Mouse (Mus musculus) spleen, postnatal 14 days (tissue): Measurements from ENCODE around the gene Cdk9.

ENCODE experiments used
- DNase-seq, 2 experiments: peaks; one replicate each; pipeline ENCODE4 v3.0.0; 2021 to 2022; ENCODE audit warnings: low spot score in 2 of 2

Gene Cdk9

GRCm38 (mm10) chr2:32708643-32709042 lies 4.2 kb downstream of the Cdk9 start:
- DNase-seq = peak; percentile 49 to 71

GRCm38 (mm10) chr2:32706971-32707370 lies 5.9 kb downstream of the Cdk9 start:
- no peak for DNase-seq

GRCm38 (mm10) chr2:32705018-32705417 lies 7.9 kb downstream of the Cdk9 start:
- no peak for DNase-seq

- DNase-seq = no peak
These were observed 8.9 kb downstream of the Cdk9 start, which contains the start of gene Fpgs for GRCm38 (mm10) chr2:32704021-32704421. Gene Fpgs, minus strand, starts transcription at chr2:32704145.

- DNase-seq = no peak
These were observed 9.8 kb downstream of the Cdk9 start for GRCm38 (mm10) chr2:32703046-32703445.

GRCm38 (mm10) chr2:32700966-32701743 lies 11.7 kb downstream of the Cdk9 start:
- DNase-seq = no peak

- DNase-seq = no peak
These were observed 13.2 kb downstream of the Cdk9 start for GRCm38 (mm10) chr2:32699680-32700079.

- no peak for DNase-seq
These were observed 18.2 kb downstream of the Cdk9 start for GRCm38 (mm10) chr2:32694691-32695090.

GRCm38 (mm10) chr2:32693823-32694411 lies 19.0 kb downstream of the Cdk9 start:
- DNase-seq = peak; percentile 79 to 89

GRCm38 (mm10) chr2:32693282-32693681 lies 19.6 kb downstream of the Cdk9 start:
- no peak for DNase-seq

GRCm38 (mm10) chr2:32692496-32692895 lies 20.4 kb downstream of the Cdk9 start:
- DNase-seq = no peak

GRCm38 (mm10) chr2:32691041-32691440 lies 21.8 kb downstream of the Cdk9 start:
- DNase-seq = no peak

GRCm38 (mm10) chr2:32689420-32689819 lies 23.5 kb downstream of the Cdk9 start:
- peak; percentile 75 to 89 for DNase-seq

- no peak for DNase-seq
These were observed 25.3 kb downstream of the Cdk9 start for GRCm38 (mm10) chr2:32687562-32687961.

GRCm38 (mm10) chr2:32686640-32687039 lies 26.2 kb downstream of the Cdk9 start:
- DNase-seq = no peak

GRCm38 (mm10) chr2:32685807-32686206 lies 27.1 kb downstream of the Cdk9 start:
- no peak for DNase-seq

- no peak for DNase-seq
These were observed 28.0 kb downstream of the Cdk9 start for GRCm38 (mm10) chr2:32684681-32685428.

GRCm38 (mm10) chr2:32683701-32684100 lies 29.2 kb downstream of the Cdk9 start:
- no peak for DNase-seq

- no peak for DNase-seq
These were observed 30.0 kb downstream of the Cdk9 start for GRCm38 (mm10) chr2:32682721-32683417.

- DNase-seq = no peak
These were observed 31.1 kb downstream of the Cdk9 start for GRCm38 (mm10) chr2:32681754-32682153.

GRCm38 (mm10) chr2:32680961-32681650 lies 31.8 kb downstream of the Cdk9 start:
- DNase-seq = no peak
